Comparison of ENCODE assay signal across 10 mouse cellular contexts in genomic region chr7:112208323-112209167, GRCm38 (mm10). TPM values are rescaled to one million over a fixed set of nuclear protein-coding genes. Genes with fewer than 3 reads are reported as not detected.
DNase-seq lines count a peak whose midpoint lies in the region; ATAC-seq lines count a peak whose summit lies in the region.
"Had no signal": no experiment of that assay in that cellular context is flagged by ENCODE, and none has a peak within 500 bp of the region (broad histone marks: within the 10 kb centered on the region; RNA-seq: fewer than 3 reads in every experiment).

No protein-coding gene starts in this region.

- H3K27ac ChIP-seq in kidney, embryonic 14.5 days (ENCODE audit: low read depth, low read length) = no peak overlapping the region

- no peak overlapping the region for H3K9ac ChIP-seq in kidney, embryonic 14.5 days (ENCODE audit: low read depth, low read length)

- no peaks in the 10 kb centered on the region for H3K27me3 ChIP-seq in kidney, embryonic 14.5 days (ENCODE audit: control insufficient read depth, insufficient read depth, low read length)
- H3K27me3 ChIP-seq: Patski had no signal

- H3K4me1 ChIP-seq in kidney, embryonic 14.5 days (ENCODE audit: control insufficient read depth, insufficient read depth, low read length) = peaks cover 5% of the 10 kb centered on the region

- no peak overlapping the region for H3K4me2 ChIP-seq in kidney, embryonic 14.5 days (replicated peaks; ENCODE audit: low read depth, low read length)

- H3K36me3 ChIP-seq in kidney, embryonic 14.5 days (ENCODE audit: control insufficient read depth, insufficient read depth, low read length) = no peaks in the 10 kb centered on the region

- intact Hi-C loops in left cerebral cortex, postnatal 25 days (cut with DNase I) = no loop called here

- peak; percentile 38 for DNase-seq in kidney, adult 11 months
- peak; percentile 82 for DNase-seq in large intestine, adult 2 months (ENCODE audit: low read depth, low spot score)
- DNase-seq in thymus, postnatal 14 days = peak; percentile 74
- no peak for DNase-seq in layer of hippocampus, adult 9-11 months
- no peak for DNase-seq in left cerebral cortex, postnatal 25 days (ENCODE audit: low spot score in 2 of 2)

- H3K4me3 ChIP-seq in kidney, embryonic 14.5 days (ENCODE audit: low read length) = no peak overlapping the region
- H3K4me3 ChIP-seq: erythroblast, embryonic 14.5 days had no signal

- H3K9me3 ChIP-seq in kidney, embryonic 14.5 days (ENCODE audit: control insufficient read depth, low read length) = no peaks in the 10 kb centered on the region

- WGBS in kidney, embryonic 14.5 days = 51% methylated on average over 10 of the region's 10 CpGs
- 33% methylated on average over 10 of the region's 10 CpGs for WGBS in large intestine, adult 2 months

- no peak for ATAC-seq in kidney, embryonic 14.5 days (ENCODE audit: low FRiP score, low TSS enrichment)
- ATAC-seq in inflammation-experienced regulatory T-cells, adult 6 months = peak; percentile 54
- ATAC-seq: Patski had no signal

RNA-seq across cellular contexts. Expression of gene Mical2, which starts 17.1 kb away (rescaled TPM):
- polyA plus RNA-seq in kidney, embryonic 14.5 days (2014; fragmentation: Nextera tagmentation; extraction: Ambion mirVana) = 5.0 and 7.7 TPM in 2 replicates
- 1 to 10 TPM; 1.5 to 5.7 (median 1.7) TPM for polyA plus RNA-seq in inflammation-experienced regulatory T-cells, adult 6 months (2017; shearing (Covaris generic))
- 18.2 and 30.2 TPM in 2 replicates for polyA plus RNA-seq in large intestine, adult 2 months (2012; rRNA removed)
- 100 to 1,000 TPM; 610 to 744 TPM for total RNA-seq in left cerebral cortex, postnatal 25 days (2021)
- polyA plus RNA-seq: erythroblast, embryonic 14.5 days had no signal

RNA-seq across cellular contexts. Expression of gene Dkk3, which starts 49.7 kb away (rescaled TPM):
- polyA plus RNA-seq in kidney, embryonic 14.5 days (2014; fragmentation: Nextera tagmentation; extraction: Ambion mirVana) = 9.3 and 14.9 TPM in 2 replicates
- polyA plus RNA-seq in inflammation-experienced regulatory T-cells, adult 6 months (2017; shearing (Covaris generic)) = 1 to 10 TPM in 1 of 3 experiments, under 1 TPM in 2; 0.10 to 2.1 (median 0.66) TPM
- polyA plus RNA-seq in large intestine, adult 2 months (2012; rRNA removed) = 9.6 and 12.1 TPM in 2 replicates
- 100 to 1,000 TPM; 117 to 160 TPM for total RNA-seq in left cerebral cortex, postnatal 25 days (2021)
- total RNA-seq: megakaryocyte progenitor cell, adult 5-6 weeks had no signal
- polyA plus RNA-seq: erythroblast, embryonic 14.5 days had no signal

Comparison
In these comparisons a context has a peak if more than half of its experiments do, and no peak if none do; other contexts are left out.
1. DNase-seq: peak in kidney, adult 11 months (single experiment), large intestine, adult 2 months (single experiment) and thymus, postnatal 14 days (single experiment); none in layer of hippocampus, adult 9-11 months (single experiment) and left cerebral cortex, postnatal 25 days (0 of 2).